In genomic region chr12:85366271-85366670, GRCm38 (mm10) we compare ENCODE assay signal across 10 mouse cellular contexts. TPM values are rescaled to one million over a fixed set of nuclear protein-coding genes. Genes with fewer than 3 reads are reported as not detected.
DNase-seq lines count a peak whose midpoint lies in the region; ATAC-seq and TF ChIP-seq lines count a peak whose summit lies in the region.
"Had no signal": no experiment of that assay in that cellular context is flagged by ENCODE, and none has a peak within 500 bp of the region (broad histone marks: within the 10 kb centered on the region; RNA-seq: fewer than 3 reads in every experiment).

No protein-coding gene starts in this region.

- ATAC-seq in cerebellum, adult (ENCODE audit: insufficient number of reproducible peaks, low FRiP score, low TSS enrichment), result no peak
- no peak for ATAC-seq in heart, embryonic 16.5 days (replicated peaks; ENCODE audit: extremely low read depth, insufficient read depth, low FRiP score)
- no peak for ATAC-seq in limb, embryonic 14.5 days (ENCODE audit: low FRiP score, low read depth)

- 72% methylated on average over 3 of the region's 3 CpGs for WGBS in heart, embryonic 16.5 days
- WGBS in limb, embryonic 14.5 days, result 77% methylated on average over 3 of the region's 3 CpGs

- H3K27ac ChIP-seq in heart, embryonic 16.5 days (ENCODE audit: low read length), result peak overlapping the region; percentile 30; the same call in 1 of the 2 replicates
- H3K27ac ChIP-seq in limb, embryonic 14.5 days (replicated peaks; ENCODE audit: low read depth, low read length), result 0 out of 2 replicates have a peak overlapping the region, but pooled peaks have one; percentile 14
- H3K27ac ChIP-seq: forebrain, embryonic 10.5 days; liver, embryonic 15.5 days had no signal

- DNase-seq in cerebellum, adult 11 months, result peak; percentile 17
- DNase-seq in layer of hippocampus, adult 11-12 months (ENCODE audit: low spot score), result peak; percentile 81
- no peak for DNase-seq in layer of hippocampus, postnatal 25 days (ENCODE audit: extremely low spot score in 1 of 2, low spot score in 1 of 2)
- no peak for DNase-seq in limb, embryonic 14.5 days (ENCODE audit: low spot score)
- no peak for DNase-seq in thymus, postnatal 0 days (ENCODE audit: low spot score)
- DNase-seq in lung, postnatal 25 days (ENCODE audit: low spot score), result no peak

- H3K4me2 ChIP-seq in heart, embryonic 16.5 days (ENCODE audit: low read depth, low read length), result no peak overlapping the region
- H3K4me2 ChIP-seq in limb, embryonic 14.5 days (replicated peaks; ENCODE audit: low read depth, low read length, severe bottlenecking), result no peak overlapping the region
- H3K4me2 ChIP-seq: liver, embryonic 15.5 days had no signal

- H3K36me3 ChIP-seq in heart, embryonic 16.5 days (ENCODE audit: control insufficient read depth, insufficient read depth), result peaks cover 6% of the 10 kb centered on the region
- H3K36me3 ChIP-seq in limb, embryonic 14.5 days (ENCODE audit: control insufficient read depth, insufficient read depth, low read length), result peaks cover 4% of the 10 kb centered on the region

- H3K4me3 ChIP-seq in heart, embryonic 16.5 days (ENCODE audit: low read length), result no peak overlapping the region
- no peak overlapping the region for H3K4me3 ChIP-seq in limb, embryonic 14.5 days (replicated peaks; ENCODE audit: low read length)
- H3K4me3 ChIP-seq: forebrain, embryonic 10.5 days; liver, embryonic 15.5 days had no signal

- no peak overlapping the region; the same call in 1 of the 2 replicates for H3K9ac ChIP-seq in heart, embryonic 16.5 days (ENCODE audit: low read length)
- H3K9ac ChIP-seq in limb, embryonic 14.5 days (ENCODE audit: low read depth, low read length, severe bottlenecking), result no peak overlapping the region
- H3K9ac ChIP-seq: liver, embryonic 15.5 days had no signal

- no peaks in the 10 kb centered on the region for H3K27me3 ChIP-seq in heart, embryonic 16.5 days (ENCODE audit: control insufficient read depth, insufficient read depth, low read length)
- no peaks in the 10 kb centered on the region for H3K27me3 ChIP-seq in limb, embryonic 14.5 days (ENCODE audit: control insufficient read depth, insufficient read depth, low read length)
- H3K27me3 ChIP-seq: liver, embryonic 15.5 days had no signal

- peaks cover 12% of the 10 kb centered on the region for H3K4me1 ChIP-seq in heart, embryonic 16.5 days (ENCODE audit: control insufficient read depth, insufficient read depth, low read length)
- H3K4me1 ChIP-seq in limb, embryonic 14.5 days (ENCODE audit: control insufficient read depth, insufficient read depth, low read length), result peaks cover 7% of the 10 kb centered on the region; the same call in 1 of the 2 replicates
- H3K4me1 ChIP-seq: forebrain, embryonic 10.5 days had no signal

- TF ChIP-seq POLR2A in limb, embryonic 14.5 days (IDR thresholded peaks at IDR 0.05; ENCODE audit: borderline replicate concordance, extremely low read depth, insufficient read depth, insufficient read length), result no peak

- H3K9me3 ChIP-seq in heart, embryonic 16.5 days (replicated peaks; ENCODE audit: control insufficient read depth, low read length), result no peaks in the 10 kb centered on the region
- no peaks in the 10 kb centered on the region for H3K9me3 ChIP-seq in limb, embryonic 14.5 days (ENCODE audit: control insufficient read depth, low read length)
- H3K9me3 ChIP-seq: forebrain, embryonic 10.5 days; liver, embryonic 15.5 days had no signal

RNA-seq across cellular contexts. Expression of gene Tmed10, which starts 8.4 kb away (rescaled TPM):
- 100 to 1,000 TPM; 162 TPM for total RNA-seq in layer of hippocampus, postnatal 25 days (2021)
- polyA plus RNA-seq in heart, embryonic 16.5 days (2015; fragmentation: Nextera tagmentation; extraction: Ambion mirVana), result 250 and 253 TPM in 2 replicates
- 213 and 222 TPM in 2 replicates for polyA plus RNA-seq in limb, embryonic 14.5 days (2012; rRNA removed)
- 394 and 398 TPM in 2 replicates for polyA plus RNA-seq in limb, embryonic 14.5 days (2014; fragmentation: Nextera tagmentation; extraction: Ambion mirVana)
- polyA plus RNA-seq in thymus, postnatal 0 days (2015; fragmentation: Nextera tagmentation; extraction: Ambion mirVana), result 231 and 242 TPM in 2 replicates

RNA-seq across cellular contexts. Expression of gene Nek9, which starts 27.1 kb away (rescaled TPM):
- total RNA-seq in layer of hippocampus, postnatal 25 days (2021), result 10 to 100 TPM; 31.8 to 31.9 TPM
- polyA plus RNA-seq in heart, embryonic 16.5 days (2015; fragmentation: Nextera tagmentation; extraction: Ambion mirVana), result 19.0 and 20.6 TPM in 2 replicates
- polyA plus RNA-seq in limb, embryonic 14.5 days (2012; rRNA removed), result 47.4 and 49.0 TPM in 2 replicates
- polyA plus RNA-seq in limb, embryonic 14.5 days (2014; fragmentation: Nextera tagmentation; extraction: Ambion mirVana), result 22.0 and 22.2 TPM in 2 replicates
- polyA plus RNA-seq in thymus, postnatal 0 days (2015; fragmentation: Nextera tagmentation; extraction: Ambion mirVana), result 12.7 and 13.1 TPM in 2 replicates

Comparison
In these comparisons a context has a peak if more than half of its experiments do, and no peak if none do; other contexts are left out.
1. DNase-seq: peak in cerebellum, adult 11 months (single experiment) and layer of hippocampus, adult 11-12 months (single experiment); none in layer of hippocampus, postnatal 25 days (0 of 2), limb, embryonic 14.5 days (single experiment), thymus, postnatal 0 days (single experiment) and lung, postnatal 25 days (single experiment).